Mouse (Mus musculus) MEL (cell line): ENCODE measurements at regions not wholly inside any gene's neighbourhood (a gene's known extent, or its start where the extent isn't known, plus 50 kb on each side); places are given as distances from the start of the nearest gene placed in this dataset.

ENCODE experiments used
- DNase-seq: peaks from one replicate; pipeline ENCODE4 v3.0.0; 2011; ENCODE audit warnings: low read depth, low spot score
- H3K27ac ChIP-seq: 2 replicates; pipeline ENCODE4 v1.5.1; 2012; ENCODE audit warnings: low read depth, mild to moderate bottlenecking, control low read depth, low read length, moderate library complexity; ENCODE audit not compliant: control insufficient read depth
- H3K27me3 ChIP-seq, 2 experiments: fragments of 150-350 bp in 1 of 2; sonication (generic) in 1 of 2; 2 replicates each; pipeline ENCODE4 v1.6.1; 2012; ENCODE audit warnings: low read length in 2 of 2, mild to moderate bottlenecking in 2 of 2, improper control_type of control experiment in 1 of 2, moderate library complexity in 1 of 2; ENCODE audit not compliant: insufficient read depth in 2 of 2, control insufficient read depth in 1 of 2
- H3K36me3 ChIP-seq, 2 experiments: 2 replicates each; pipeline ENCODE4 v1.6.1; 2012 to 2014; ENCODE audit warnings: low read length in 2 of 2, improper control_type of control experiment in 1 of 2, inconsistent platforms in 1 of 2, mild to moderate bottlenecking in 1 of 2; ENCODE audit not compliant: insufficient read depth in 2 of 2, control insufficient read depth in 1 of 2
- H3K4me1 ChIP-seq, 2 experiments: fragments of 150-350 bp in 1 of 2; sonication (generic) in 1 of 2; 2 replicates each; pipeline ENCODE4 v1.6.1; 2012; ENCODE audit warnings: low read length in 2 of 2, improper control_type of control experiment in 1 of 2, mild to moderate bottlenecking in 1 of 2; ENCODE audit not compliant: insufficient read depth in 2 of 2, control insufficient read depth in 1 of 2
- H3K4me3 ChIP-seq, 2 experiments: fragments of 150-350 bp in 1 of 2; sonication (generic) in 1 of 2; 2 replicates each; pipeline ENCODE4 v1.5.1; 2012; ENCODE audit warnings: low read depth in 2 of 2, low read length in 2 of 2, mild to moderate bottlenecking in 2 of 2, moderate library complexity in 2 of 2, control low read depth in 1 of 2, improper control_type of control experiment in 1 of 2; ENCODE audit not compliant: control insufficient read depth in 1 of 2, insufficient read depth in 1 of 2
- H3K79me2 ChIP-seq: 2 replicates; pipeline ENCODE4 v1.6.1; 2012; ENCODE audit warnings: mild to moderate bottlenecking, low read length, moderate library complexity; ENCODE audit not compliant: control insufficient read depth, poor library complexity, insufficient read depth
- H3K9ac ChIP-seq: 2 replicates; pipeline ENCODE4 v1.6.1; 2012; ENCODE audit warnings: low read depth, mild to moderate bottlenecking, control low read depth, low read length, moderate library complexity; ENCODE audit not compliant: control insufficient read depth, poor library complexity, severe bottlenecking
- H3K9me3 ChIP-seq: fragments of 150-350 bp; sonication (generic); replicated peaks from 2 replicates; pipeline ENCODE4 v1.6.1; 2012; ENCODE audit warnings: mild to moderate bottlenecking, low read length, improper control_type of control experiment, moderate library complexity; ENCODE audit not compliant: insufficient read depth
- CHD1 ChIP-seq: IDR thresholded peaks from 2 replicates; pipeline ENCODE4 v1.6.1; 2012; ENCODE audit warnings: low read depth, mild to moderate bottlenecking, inconsistent platforms, low read length, improper control_type of control experiment
- CHD2 ChIP-seq: IDR thresholded peaks from 2 replicates; pipeline ENCODE4 v1.6.1; 2011; ENCODE audit warnings: low read length, improper control_type of control experiment
- E2F4 ChIP-seq: IDR thresholded peaks from 2 replicates; pipeline ENCODE4 v1.6.1; 2011; ENCODE audit warnings: low read depth, low read length, improper control_type of control experiment, borderline replicate concordance
- ELF1 ChIP-seq: IDR thresholded peaks from 2 replicates; pipeline ENCODE4 v1.6.1; 2014; ENCODE audit warnings: low read depth, mild to moderate bottlenecking, inconsistent platforms, low read length, improper control_type of control experiment, moderate library complexity
- EP300 ChIP-seq, 2 experiments: IDR thresholded peaks; 2 replicates each; pipeline ENCODE4 v1.6.1; 2011; ENCODE audit warnings: improper control_type of control experiment in 2 of 2, low read length in 2 of 2, low read depth in 1 of 2, mild to moderate bottlenecking in 1 of 2
- HCFC1 ChIP-seq: IDR thresholded peaks from 2 replicates; pipeline ENCODE4 v1.6.1; 2012; ENCODE audit warnings: low read depth, mild to moderate bottlenecking, inconsistent platforms, low read length, improper control_type of control experiment, moderate library complexity
- MAFK ChIP-seq: IDR thresholded peaks from 2 replicates; pipeline ENCODE4 v1.6.1; 2011; ENCODE audit warnings: low read depth, mild to moderate bottlenecking, low read length, improper control_type of control experiment, borderline replicate concordance
- MAX ChIP-seq: IDR thresholded peaks from 2 replicates; pipeline ENCODE4 v1.6.1; 2011; ENCODE audit warnings: low read length, improper control_type of control experiment
- MAZ ChIP-seq: IDR thresholded peaks from 2 replicates; pipeline ENCODE4 v1.6.1; 2012; ENCODE audit warnings: low read depth, mild to moderate bottlenecking, inconsistent platforms, low read length, improper control_type of control experiment
- MEF2A ChIP-seq: IDR thresholded peaks from 2 replicates; pipeline ENCODE4 v1.6.1; 2014; ENCODE audit warnings: low read depth, mild to moderate bottlenecking, inconsistent platforms, low read length, improper control_type of control experiment; ENCODE audit not compliant: poor library complexity, insufficient replicate concordance, severe bottlenecking; ENCODE audit errors: extremely low read depth
- MXI1 ChIP-seq: IDR thresholded peaks from 2 replicates; pipeline ENCODE4 v1.6.1; 2011; ENCODE audit warnings: mild to moderate bottlenecking, low read depth, low read length, improper control_type of control experiment
- MYB ChIP-seq: IDR thresholded peaks from 2 replicates; pipeline ENCODE4 v1.6.1; 2011; ENCODE audit warnings: mild to moderate bottlenecking, low read depth, low read length, improper control_type of control experiment
- MYC ChIP-seq: IDR thresholded peaks from 2 replicates; pipeline ENCODE4 v1.6.1; 2011; ENCODE audit warnings: low read depth, mild to moderate bottlenecking, low read length, improper control_type of control experiment, moderate library complexity
- NELFE ChIP-seq: IDR thresholded peaks from 2 replicates; pipeline ENCODE4 v1.6.1; 2011; ENCODE audit warnings: low read depth, low read length, improper control_type of control experiment
- NRF1 ChIP-seq: IDR thresholded peaks from 2 replicates; pipeline ENCODE4 v1.6.1; 2014; ENCODE audit warnings: low read depth, mild to moderate bottlenecking, inconsistent platforms, low read length, improper control_type of control experiment, moderate library complexity; ENCODE audit not compliant: poor library complexity, insufficient read depth, severe bottlenecking
- POLR2A ChIP-seq, 2 experiments: IDR thresholded peaks; 2 replicates each; pipeline ENCODE4 v1.6.1; 2011 to 2012; ENCODE audit warnings: low read length in 2 of 2, mild to moderate bottlenecking in 2 of 2, control low read depth in 1 of 2, improper control_type of control experiment in 1 of 2, low read depth in 1 of 2, moderate library complexity in 1 of 2; ENCODE audit not compliant: control insufficient read depth in 1 of 2, insufficient read depth in 1 of 2, poor library complexity in 1 of 2
- POLR2AphosphoS2 ChIP-seq: IDR thresholded peaks from 2 replicates; pipeline ENCODE4 v1.6.1; 2011; ENCODE audit warnings: low read length, improper control_type of control experiment
- POLR2AphosphoS5 ChIP-seq: IDR thresholded peaks from 2 replicates; pipeline ENCODE4 v1.6.1; 2012; ENCODE audit warnings: low read depth, borderline replicate concordance, mild to moderate bottlenecking, inconsistent platforms, low read length, moderate library complexity, mixed read lengths
- RCOR1 ChIP-seq: IDR thresholded peaks from 2 replicates; pipeline ENCODE4 v1.6.1; 2012; ENCODE audit warnings: low read depth, mild to moderate bottlenecking, inconsistent platforms, low read length, improper control_type of control experiment
- SMC3 ChIP-seq: IDR thresholded peaks from 2 replicates; pipeline ENCODE4 v1.6.1; 2011; ENCODE audit warnings: low read depth, low read length, improper control_type of control experiment
- TBP ChIP-seq: IDR thresholded peaks from 2 replicates; pipeline ENCODE4 v1.8.0; 2011; ENCODE audit warnings: low read depth, low read length, improper control_type of control experiment
- TCF12 ChIP-seq: IDR thresholded peaks from 2 replicates; pipeline ENCODE4 v1.6.1; 2014; ENCODE audit warnings: low read depth, mild to moderate bottlenecking, inconsistent platforms, low read length, improper control_type of control experiment, moderate library complexity
- USF2 ChIP-seq, 2 experiments: IDR thresholded peaks; 2 replicates each; pipeline ENCODE4 v1.6.1; 2011 to 2012; ENCODE audit warnings: improper control_type of control experiment in 2 of 2, low read length in 2 of 2, borderline replicate concordance in 1 of 2, inconsistent platforms in 1 of 2, low read depth in 1 of 2, mild to moderate bottlenecking in 1 of 2; ENCODE audit not compliant: insufficient read depth in 1 of 2
- ZC3H11A ChIP-seq: IDR thresholded peaks from 2 replicates; pipeline ENCODE4 v1.6.1; 2012; ENCODE audit warnings: low read depth, mild to moderate bottlenecking, inconsistent platforms, low read length, improper control_type of control experiment
- ZNF384 ChIP-seq: IDR thresholded peaks from 2 replicates; pipeline ENCODE4 v1.6.1; 2012; ENCODE audit warnings: low read depth, mild to moderate bottlenecking, inconsistent platforms, low read length, improper control_type of control experiment

GRCm38 (mm10) chr9:91660089-91660488 lies 294.5 kb upstream of the Zic1 start:
- Histone ChIP-seq H3K79me2 (no peaks in the 10 kb centered on the region), H3K4me1 (no peaks in the 10 kb centered on the region), H3K4me3 (no peak overlapping the region), H3K27ac (no peak overlapping the region), H3K9me3 (no peaks in the 10 kb centered on the region), H3K9ac (no peak overlapping the region), H3K36me3 (no peaks in the 10 kb centered on the region), H3K27me3 (no peaks in the 10 kb centered on the region)
- TF ChIP-seq MYB, result no peak
- no peak for TF ChIP-seq MXI1
- TF ChIP-seq ZNF384, result no peak
- no peak for TF ChIP-seq NELFE
- no peak for TF ChIP-seq USF2 (IDR thresholded peaks at IDR 0.05; ENCODE audit: borderline replicate concordance in 1 of 2, insufficient read depth in 1 of 2, low read depth in 1 of 2, low read length in 2 of 2)
- TF ChIP-seq NRF1, result no peak
- no peak for TF ChIP-seq CHD1
- no peak for TF ChIP-seq TBP
- TF ChIP-seq POLR2AphosphoS2, result no peak
- no peak for TF ChIP-seq TCF12
- no peak for TF ChIP-seq POLR2A (IDR thresholded peaks at IDR 0.05; ENCODE audit: control insufficient read depth in 1 of 2, insufficient read depth in 1 of 2, low read depth in 1 of 2, low read length in 2 of 2, poor library complexity in 1 of 2)
- no peak for TF ChIP-seq ELF1
- TF ChIP-seq MAFK, result no peak
- no peak for TF ChIP-seq MAZ
- TF ChIP-seq E2F4, result no peak
- TF ChIP-seq ZC3H11A, result no peak
- TF ChIP-seq RCOR1, result no peak
- no peak for TF ChIP-seq HCFC1
- TF ChIP-seq POLR2AphosphoS5, result no peak
- TF ChIP-seq MEF2A, result no peak
- no peak for DNase-seq

- H3K79me2 ChIP-seq, result no peaks in the 10 kb centered on the region
- H3K27me3 ChIP-seq, result no peaks in the 10 kb centered on the region
- H3K9me3 ChIP-seq, result no peaks in the 10 kb centered on the region
- DNase-seq, result no peak
- H3K27ac ChIP-seq, result no peak overlapping the region
- TF ChIP-seq SMC3 (no peak), ELF1 (no peak), CHD2 (no peak), MAX (no peak), USF2 (IDR thresholded peaks at IDR 0.05; ENCODE audit: borderline replicate concordance in 1 of 2, insufficient read depth in 1 of 2, low read depth in 1 of 2, low read length in 2 of 2) (no peak), MYB (no peak), ZC3H11A (no peak), ZNF384 (no peak), CHD1 (no peak), EP300 (IDR thresholded peaks at IDR 0.05; ENCODE audit: low read depth in 1 of 2, low read length in 2 of 2) (no peak), MYC (no peak), MEF2A (no peak)
- no peaks in the 10 kb centered on the region for H3K36me3 ChIP-seq
- no peak overlapping the region for H3K4me3 ChIP-seq
- no peaks in the 10 kb centered on the region for H3K4me1 ChIP-seq
- no peak overlapping the region for H3K9ac ChIP-seq
Measured at GRCm38 (mm10) chr9:91654071-91654470, 288.5 kb upstream of the Zic1 start.
